Mouse (Mus musculus): ENCODE results near the gene Zfhx3. TPM values are rescaled to one million over a fixed set of nuclear protein-coding genes. Genes with fewer than 3 reads are reported as not detected.

Zfhx3 gene
- polyA plus RNA-seq, 1 experiment from 2014 or later = 38.7 TPM

- Histone ChIP-seq H3K4me2 (replicated peaks) (no peak overlapping the region), H3K27ac (no peak overlapping the region)
These were observed 869.2 kb downstream of the Zfhx3 start for GRCm38 (mm10) chr8:108811694-108812093.

DNA sequence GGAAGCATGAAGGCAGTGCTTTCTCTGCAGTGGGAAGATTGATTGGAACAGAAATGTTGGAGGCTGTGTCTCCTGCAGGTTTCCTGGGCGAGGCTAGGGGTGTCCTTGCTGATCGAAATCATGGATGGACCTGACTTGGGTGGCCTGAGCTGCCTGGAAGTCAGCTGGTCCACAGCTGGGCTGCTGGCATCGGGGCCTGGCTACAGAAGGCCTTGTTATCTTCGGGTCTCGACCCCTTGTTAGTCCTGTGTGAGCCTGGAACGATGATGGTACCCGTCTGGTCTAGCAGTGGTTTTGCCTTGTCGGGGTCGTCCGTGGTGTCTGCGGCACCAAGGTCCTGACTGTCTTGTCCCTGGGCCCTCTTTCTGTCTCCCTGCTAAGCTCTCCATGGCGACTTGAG is 870.9 kb downstream of the Zfhx3 start:
- H3K36me3 ChIP-seq = peaks cover 6% of the 10 kb centered on the region; the same call in 1 of the 2 replicates
- H3K4me1 ChIP-seq = peaks cover 35% of the 10 kb centered on the region
- WGBS = 79% methylated on average over 12 of the region's 12 CpGs

More at GRCm38 (mm10) chr8:108811694-108812093, 869.2 kb downstream of the Zfhx3 start:
- H3K4me1 ChIP-seq = peaks cover 30% of the 10 kb centered on the region
- no peak overlapping the region for H3K4me3 ChIP-seq
- H3K9ac ChIP-seq = no peak overlapping the region
- H3K27me3 ChIP-seq (replicated peaks) = no peaks in the 10 kb centered on the region
- no peak for ATAC-seq (ENCODE audit: low FRiP score, low read depth)
- 52% methylated on average over 10 of the region's 10 CpGs for WGBS
- no peaks in the 10 kb centered on the region for H3K9me3 ChIP-seq
- H3K36me3 ChIP-seq = peaks cover 6% of the 10 kb centered on the region; the same call in 1 of the 2 replicates

GRCm38 (mm10) chr8:108819271-108819671 is 876.8 kb downstream of the Zfhx3 start:
- peaks cover 49% of the 10 kb centered on the region for H3K4me1 ChIP-seq
- no peak for ATAC-seq (ENCODE audit: low FRiP score, low read depth)

More for the DNA sequence above, 870.9 kb downstream of the Zfhx3 start:
- H3K27me3 ChIP-seq (replicated peaks) = no peaks in the 10 kb centered on the region
- H3K9ac ChIP-seq = no peak overlapping the region
- H3K9me3 ChIP-seq = no peaks in the 10 kb centered on the region
- H3K4me2 ChIP-seq (replicated peaks) = no peak overlapping the region
- H3K4me3 ChIP-seq = no peak overlapping the region
- ATAC-seq (ENCODE audit: low FRiP score, low read depth) = no peak
- no peak overlapping the region for H3K27ac ChIP-seq

DNA sequence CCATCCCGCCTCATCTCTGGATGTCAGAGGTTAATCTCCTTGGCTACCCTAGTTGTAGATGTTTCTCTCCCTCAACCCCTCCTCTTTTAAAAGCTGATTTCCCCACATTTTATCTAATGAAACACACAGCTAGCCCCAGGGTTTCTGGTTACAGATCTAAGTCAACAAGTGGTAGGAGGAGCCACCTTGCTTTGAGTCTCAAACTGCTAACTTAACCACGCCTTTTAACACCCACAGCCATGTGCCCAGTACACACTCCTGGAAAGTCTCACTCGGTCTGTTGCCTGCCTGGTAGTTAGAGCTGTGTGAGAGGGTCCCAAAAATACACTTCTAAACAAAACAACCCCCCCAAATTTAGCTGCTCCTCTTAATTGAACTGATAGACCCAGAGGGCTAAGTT is 877.4 kb downstream of the Zfhx3 start:
- Histone ChIP-seq H3K9me3 (no peaks in the 10 kb centered on the region), H3K4me2 (replicated peaks) (peak overlapping the region; percentile 41), H3K27me3 (replicated peaks) (no peaks in the 10 kb centered on the region), H3K4me3 (no peak overlapping the region), H3K27ac (no peak overlapping the region), H3K4me1 (peaks cover 49% of the 10 kb centered on the region), H3K9ac (no peak overlapping the region), H3K36me3 (no peaks in the 10 kb centered on the region)
- WGBS = 15% methylated on average over 3 of the region's 3 CpGs
- no peak for ATAC-seq (ENCODE audit: low FRiP score, low read depth)

More at GRCm38 (mm10) chr8:108819271-108819671, 876.8 kb downstream of the Zfhx3 start:
- H3K9me3 ChIP-seq = no peaks in the 10 kb centered on the region
- WGBS = 27% methylated on average over 8 of the region's 8 CpGs
- no peaks in the 10 kb centered on the region for H3K36me3 ChIP-seq
- H3K9ac ChIP-seq = no peak overlapping the region
- no peak overlapping the region for H3K4me3 ChIP-seq
- no peak overlapping the region for H3K27ac ChIP-seq
- H3K4me2 ChIP-seq (replicated peaks) = no peak overlapping the region
- H3K27me3 ChIP-seq (replicated peaks) = no peaks in the 10 kb centered on the region

DNA sequence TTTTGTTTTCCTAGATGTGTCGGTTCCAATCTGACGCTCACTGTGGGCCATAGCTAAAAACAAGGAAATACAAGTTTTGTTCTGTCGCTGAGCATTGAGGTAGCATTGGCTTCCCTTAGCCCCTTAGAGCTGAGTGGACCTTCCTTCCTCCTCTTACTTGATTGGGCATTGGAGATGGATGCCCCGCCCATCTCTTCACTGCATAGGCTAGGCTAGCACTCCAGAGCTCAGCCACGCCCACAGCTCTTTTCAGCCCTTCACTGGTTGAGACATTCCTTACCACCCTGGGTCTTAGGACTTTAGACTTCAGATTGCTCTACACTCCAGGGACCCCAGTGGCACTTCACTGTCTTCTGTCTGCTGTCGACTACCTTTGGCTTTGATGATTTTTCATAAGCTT is 878.2 kb downstream of the Zfhx3 start:
- WGBS = 14% methylated on average over 6 of the region's 6 CpGs
- peak; percentile 77; the same call in 1 of the 2 replicates for ATAC-seq (ENCODE audit: low FRiP score, low read depth)
- H3K27me3 ChIP-seq (replicated peaks) = no peaks in the 10 kb centered on the region
- H3K4me2 ChIP-seq (replicated peaks) = peak overlapping the region; percentile 41
- H3K36me3 ChIP-seq = no peaks in the 10 kb centered on the region
- H3K9me3 ChIP-seq = no peaks in the 10 kb centered on the region
- H3K9ac ChIP-seq = no peak overlapping the region
- no peak overlapping the region for H3K4me3 ChIP-seq
- H3K27ac ChIP-seq = no peak overlapping the region
- H3K4me1 ChIP-seq = peaks cover 49% of the 10 kb centered on the region

DNA sequence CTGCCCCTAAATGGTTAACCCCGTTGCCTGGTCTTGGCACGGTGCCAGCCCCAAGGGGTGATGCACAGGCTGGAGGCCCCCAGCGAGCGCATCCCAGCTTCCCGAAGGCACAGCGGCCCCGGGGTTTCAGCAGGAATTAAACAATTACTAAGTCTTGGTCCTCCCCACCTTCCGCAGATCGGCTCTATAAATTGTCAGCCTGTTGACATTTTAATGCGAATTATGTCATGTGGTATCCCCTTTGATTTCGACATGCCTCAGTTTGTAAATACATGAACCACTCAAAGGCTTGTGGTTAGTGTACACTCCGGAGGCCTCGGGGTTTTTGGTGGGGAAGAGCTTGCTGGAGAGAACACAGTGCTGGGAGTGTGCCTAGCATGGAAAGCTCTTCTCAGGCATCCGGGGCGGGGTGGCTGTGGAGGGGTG is 880.4 kb downstream of the Zfhx3 start:
- ATAC-seq (ENCODE audit: low FRiP score, low read depth) = peak; percentile 30; the same call in 1 of the 2 replicates
- Histone ChIP-seq H3K4me1 (peaks cover 64% of the 10 kb centered on the region), H3K4me2 (replicated peaks) (peak overlapping the region; percentile 38), H3K9me3 (no peaks in the 10 kb centered on the region), H3K27ac (no peak overlapping the region), H3K36me3 (no peaks in the 10 kb centered on the region), H3K4me3 (no peak overlapping the region), H3K9ac (no peak overlapping the region), H3K27me3 (replicated peaks) (no peaks in the 10 kb centered on the region)
- 38% methylated on average over 15 of the region's 15 CpGs for WGBS

GRCm38 (mm10) chr8:108824049-108824448 is 881.6 kb downstream of the Zfhx3 start:
- Histone ChIP-seq H3K4me2 (replicated peaks) (no peak overlapping the region), H3K27ac (no peak overlapping the region), H3K9ac (no peak overlapping the region), H3K36me3 (no peaks in the 10 kb centered on the region), H3K4me3 (no peak overlapping the region), H3K27me3 (replicated peaks) (no peaks in the 10 kb centered on the region), H3K9me3 (no peaks in the 10 kb centered on the region), H3K4me1 (peaks cover 69% of the 10 kb centered on the region)
- no peak for ATAC-seq (ENCODE audit: low FRiP score, low read depth)
- WGBS = 92% methylated on average over 4 of the region's 4 CpGs

DNA sequence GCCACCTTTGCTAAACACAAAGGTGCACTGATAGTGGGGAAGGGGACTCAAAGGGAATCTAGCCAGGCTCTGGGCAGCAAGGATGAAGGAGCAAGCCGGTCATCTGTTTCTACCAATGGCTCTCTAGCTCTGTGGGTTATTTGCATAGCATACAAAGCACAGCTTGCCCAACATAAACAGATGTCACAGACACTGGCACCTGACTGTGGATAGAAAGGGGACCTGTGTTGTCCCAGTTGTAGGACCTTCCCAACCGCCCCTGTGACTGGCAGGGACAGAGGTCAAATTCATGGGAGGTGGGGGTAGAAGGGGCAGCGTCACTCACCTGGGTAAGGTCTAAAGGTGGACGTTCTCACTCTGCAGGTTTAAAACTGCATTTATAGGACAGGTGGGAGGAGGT is 884.0 kb downstream of the Zfhx3 start:
- no peaks in the 10 kb centered on the region for H3K9me3 ChIP-seq
- peaks cover 69% of the 10 kb centered on the region for H3K4me1 ChIP-seq
- H3K36me3 ChIP-seq = no peaks in the 10 kb centered on the region
- no peaks in the 10 kb centered on the region for H3K27me3 ChIP-seq (replicated peaks)
- H3K4me3 ChIP-seq = no peak overlapping the region
- WGBS = 83% methylated on average over 4 of the region's 4 CpGs
- H3K27ac ChIP-seq = no peak overlapping the region
- no peak for ATAC-seq (ENCODE audit: low FRiP score, low read depth)
- H3K9ac ChIP-seq = no peak overlapping the region
- no peak overlapping the region for H3K4me2 ChIP-seq (replicated peaks)

GRCm38 (mm10) chr8:108827428-108827827 is 885.0 kb downstream of the Zfhx3 start:
- no peak for ATAC-seq (ENCODE audit: low FRiP score, low read depth)
- peaks cover 62% of the 10 kb centered on the region for H3K4me1 ChIP-seq
- no peak overlapping the region for H3K4me2 ChIP-seq (replicated peaks)
- no peak overlapping the region for H3K27ac ChIP-seq
- no peak overlapping the region for H3K4me3 ChIP-seq
- no peaks in the 10 kb centered on the region for H3K27me3 ChIP-seq (replicated peaks)
- no peaks in the 10 kb centered on the region for H3K9me3 ChIP-seq
- H3K36me3 ChIP-seq = no peaks in the 10 kb centered on the region
- 70% methylated on average over 15 of the region's 15 CpGs for WGBS
- H3K9ac ChIP-seq = no peak overlapping the region

DNA sequence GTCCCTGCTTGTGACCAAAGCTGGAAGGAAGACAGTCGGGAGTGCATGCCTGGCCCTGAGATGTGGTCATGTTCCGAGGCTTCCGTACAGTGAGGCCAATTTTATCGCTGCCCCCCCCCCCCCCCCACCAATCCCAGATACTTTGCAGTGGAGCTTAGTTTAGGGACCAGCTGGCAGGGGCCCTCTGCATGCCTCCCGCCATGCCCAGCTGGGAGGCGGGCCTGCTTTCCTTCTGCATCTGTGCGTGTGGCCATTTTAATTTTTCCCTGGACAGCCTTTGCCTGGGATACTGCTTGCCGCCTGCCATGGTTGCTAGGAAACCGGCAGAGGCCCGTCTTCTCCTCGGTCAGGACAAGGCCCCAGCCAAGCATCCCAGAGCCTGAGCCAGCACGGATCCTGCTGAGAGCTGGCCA is 886.9 kb downstream of the Zfhx3 start:
- H3K36me3 ChIP-seq = no peaks in the 10 kb centered on the region
- no peaks in the 10 kb centered on the region for H3K9me3 ChIP-seq
- H3K4me2 ChIP-seq (replicated peaks) = peak overlapping the region; percentile 43
- H3K27me3 ChIP-seq (replicated peaks) = no peaks in the 10 kb centered on the region
- peak; percentile 86 for ATAC-seq (ENCODE audit: low FRiP score, low read depth)
- 15% methylated on average over 12 of the region's 12 CpGs for WGBS
- no peak overlapping the region for H3K9ac ChIP-seq
- H3K4me3 ChIP-seq = no peak overlapping the region
- peaks cover 49% of the 10 kb centered on the region for H3K4me1 ChIP-seq
- peak overlapping the region; percentile 50; the same call in 1 of the 2 replicates for H3K27ac ChIP-seq

DNA sequence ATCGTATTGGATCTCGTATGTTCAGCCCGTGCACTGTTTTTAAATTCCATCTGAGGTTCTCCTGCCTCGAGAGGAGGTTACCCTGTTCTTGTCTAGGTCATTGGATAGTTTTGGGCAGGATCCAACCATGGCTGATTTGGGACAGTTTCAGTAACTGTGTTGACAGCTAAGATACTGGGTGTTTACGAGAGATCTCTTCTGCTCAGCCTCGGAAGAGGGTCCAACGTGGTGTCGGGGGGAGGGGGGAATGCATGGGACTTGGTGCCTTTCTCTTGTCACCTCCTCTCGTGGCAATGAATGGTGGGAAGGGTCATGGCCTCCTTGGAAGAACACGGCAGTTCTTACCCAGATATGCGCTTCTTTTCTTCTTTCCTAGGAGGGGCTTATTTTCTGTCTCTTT is 892.7 kb downstream of the Zfhx3 start:
- 88% methylated on average over 11 of the region's 11 CpGs for WGBS
- Histone ChIP-seq H3K9ac (no peak overlapping the region), H3K4me3 (no peak overlapping the region), H3K36me3 (no peaks in the 10 kb centered on the region), H3K27ac (no peak overlapping the region), H3K9me3 (no peaks in the 10 kb centered on the region), H3K27me3 (replicated peaks) (no peaks in the 10 kb centered on the region), H3K4me2 (replicated peaks) (no peak overlapping the region), H3K4me1 (peaks cover 46% of the 10 kb centered on the region)
- no peak for ATAC-seq (ENCODE audit: low FRiP score, low read depth)

GRCm38 (mm10) chr8:108837788-108838187 is 895.3 kb downstream of the Zfhx3 start:
- no peak overlapping the region for H3K4me3 ChIP-seq
- H3K4me2 ChIP-seq (replicated peaks) = no peak overlapping the region
- no peaks in the 10 kb centered on the region for H3K27me3 ChIP-seq (replicated peaks)
- H3K4me1 ChIP-seq = peaks cover 33% of the 10 kb centered on the region
- no peaks in the 10 kb centered on the region for H3K9me3 ChIP-seq
- H3K9ac ChIP-seq = no peak overlapping the region
- 20% methylated on average over 10 of the region's 10 CpGs for WGBS
- no peaks in the 10 kb centered on the region for H3K36me3 ChIP-seq
- ATAC-seq (ENCODE audit: low FRiP score, low read depth) = 0 out of 2 replicates have a peak, but pooled peaks have one; percentile 29
- no peak overlapping the region for H3K27ac ChIP-seq

DNA sequence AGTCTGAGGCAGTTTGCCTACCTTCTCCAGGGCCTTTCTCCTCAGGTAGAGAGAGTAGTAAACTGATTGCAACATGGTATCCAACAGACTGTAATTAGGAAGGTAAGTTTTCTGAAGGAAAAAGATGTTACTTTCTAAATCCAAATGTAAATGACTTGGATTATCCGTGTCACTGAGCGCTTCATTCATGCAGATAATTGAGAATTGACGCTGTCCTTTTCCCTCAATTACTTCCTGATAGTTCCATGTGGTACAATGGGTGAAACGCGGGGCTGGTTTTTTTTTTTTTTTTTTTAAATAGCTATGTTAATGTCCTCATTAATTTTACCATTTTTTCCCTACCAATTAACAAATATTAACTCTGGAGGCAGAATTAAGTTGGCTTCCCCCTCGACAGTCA is 896.3 kb downstream of the Zfhx3 start:
- no peak for ATAC-seq (ENCODE audit: low FRiP score, low read depth)
- H3K9me3 ChIP-seq = no peaks in the 10 kb centered on the region
- no peak overlapping the region for H3K4me3 ChIP-seq
- 55% methylated on average over 6 of the region's 6 CpGs for WGBS
- H3K9ac ChIP-seq = no peak overlapping the region
- H3K4me1 ChIP-seq = peaks cover 33% of the 10 kb centered on the region
- H3K27me3 ChIP-seq (replicated peaks) = no peaks in the 10 kb centered on the region
- H3K36me3 ChIP-seq = no peaks in the 10 kb centered on the region
- H3K27ac ChIP-seq = no peak overlapping the region
- H3K4me2 ChIP-seq (replicated peaks) = no peak overlapping the region

Data from neural tube, embryonic 12.5 days (tissue).